9 mouse cellular contexts compared by ENCODE assay signal in the genomic region with DNA sequence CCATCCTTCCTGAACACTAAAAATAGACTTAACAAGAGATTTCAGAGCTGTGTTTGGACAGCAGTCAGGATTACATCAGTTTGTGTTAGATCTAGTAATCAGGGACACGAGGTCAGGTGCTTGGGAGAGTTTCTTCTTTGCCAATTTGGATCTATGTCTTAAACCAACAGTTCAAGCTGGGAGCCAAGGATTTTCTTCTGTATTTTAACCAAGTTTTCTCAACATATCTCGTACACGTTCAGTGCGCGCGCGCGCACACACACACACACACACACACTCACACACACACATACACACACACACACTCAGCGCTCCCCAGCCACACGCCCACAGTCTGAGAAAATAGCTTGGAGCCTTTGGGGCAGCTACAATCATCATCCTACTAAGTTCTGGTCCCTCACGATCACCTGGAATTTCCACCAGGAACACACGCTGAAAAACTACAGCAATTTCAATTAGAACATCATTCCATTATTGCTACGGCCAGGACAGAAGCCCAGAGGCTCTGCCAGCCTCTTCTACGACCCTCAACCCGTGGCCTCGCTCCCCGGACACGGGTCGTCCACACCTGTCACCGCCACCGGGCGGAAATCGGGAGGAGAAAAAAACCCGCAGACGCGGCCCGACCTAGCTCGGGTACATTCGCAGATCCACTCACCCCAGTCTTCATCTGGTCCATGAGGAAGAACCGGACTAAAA. TPM values are rescaled to one million over a fixed set of nuclear protein-coding genes. Genes with fewer than 3 reads are reported as not detected.
A peak's percentile ranks its signal among the peaks of the same experiment; 100 is the strongest.
DNase-seq lines count a peak whose midpoint lies in the region; ATAC-seq and TF ChIP-seq lines count a peak whose summit lies in the region.
"Had no signal": no experiment of that assay in that cellular context is flagged by ENCODE, and none has a peak within 500 bp of the region (broad histone marks: within the 10 kb centered on the region; RNA-seq: fewer than 3 reads in every experiment).

No protein-coding gene starts in this region.

- H3K4me2 ChIP-seq in CH12.LX (ENCODE audit: insufficient read depth, low read depth, poor library complexity, severe bottlenecking): peak overlapping the region; percentile 12
- H3K4me2 ChIP-seq in liver, embryonic 16.5 days (ENCODE audit: low read depth, low read length): peak overlapping the region; percentile 86
- peak overlapping the region; percentile 74 for H3K4me2 ChIP-seq in neural tube, embryonic 14.5 days (ENCODE audit: low read depth, low read length)

- intact Hi-C loops in gastrocnemius, postnatal 14 days (cut with DNase I; ENCODE audit: low total_unique reads): no loop called here

- TF ChIP-seq CTCF in kidney, adult 2 months (conservative IDR thresholded peaks at IDR 0.05; ENCODE audit: insufficient read depth, insufficient read length, low read depth, low read length): no peak
- TF ChIP-seq CTCF in CH12.LX (conservative IDR thresholded peaks at IDR 0.05 in 1 of 2, IDR thresholded peaks at IDR 0.05 in 1 of 2; ENCODE audit: low read depth in 2 of 2, low read length in 2 of 2): no peak

- in situ Hi-C loops in CH12.LX (cut with MboI; ENCODE audit: low pct_ligation_motif_present, low pct_unique_long_range_greater_than_20kb, low sequenced_read_pairs): no loop called here

- ATAC-seq in liver, embryonic 16.5 days (ENCODE audit: low read depth): peak; percentile 46
- ATAC-seq in neural tube, embryonic 14.5 days (ENCODE audit: low read depth): peak; percentile 70

- dilution Hi-C loops in CH12.LX (cut with MboI; ENCODE audit: extremely low pct_ligation_motif_present, extremely low pct_unique_long_range_greater_than_20kb, low sequenced_read_pairs): no loop called here

- H3K9ac ChIP-seq in CH12.LX (ENCODE audit: insufficient read depth, low read depth): peak overlapping the region; percentile 99
- peak overlapping the region; percentile 92 for H3K9ac ChIP-seq in liver, embryonic 16.5 days (ENCODE audit: low read depth, low read length)
- peak overlapping the region; percentile 81 for H3K9ac ChIP-seq in neural tube, embryonic 14.5 days (replicated peaks; ENCODE audit: low read depth, low read length)

- H3K4me3 ChIP-seq in kidney, adult 2 months (ENCODE audit: insufficient read depth, low read depth, low read length): peak overlapping the region; percentile 98
- H3K4me3 ChIP-seq in CH12.LX (replicated peaks in 1 of 3; ENCODE audit: low read depth in 2 of 3, low read length in 2 of 3, poor library complexity in 1 of 3): peak overlapping the region; percentile 51 to 89 (median 86)
- H3K4me3 ChIP-seq in embryonic facial prominence, embryonic 10.5 days: peak overlapping the region; percentile 81
- H3K4me3 ChIP-seq in liver, embryonic 16.5 days (ENCODE audit: low read depth, low read length): peak overlapping the region; percentile 86
- H3K4me3 ChIP-seq in neural tube, embryonic 14.5 days (ENCODE audit: low read depth, low read length): peak overlapping the region; percentile 88

- no peaks in the 10 kb centered on the region for H3K9me3 ChIP-seq in CH12.LX (replicated peaks; ENCODE audit: low read length)
- no peaks in the 10 kb centered on the region for H3K9me3 ChIP-seq in embryonic facial prominence, embryonic 10.5 days
- H3K9me3 ChIP-seq in liver, embryonic 16.5 days (replicated peaks; ENCODE audit: control insufficient read depth, low read length): no peaks in the 10 kb centered on the region
- no peaks in the 10 kb centered on the region for H3K9me3 ChIP-seq in neural tube, embryonic 14.5 days (ENCODE audit: control insufficient read depth, low read length)

- no peaks in the 10 kb centered on the region for H3K36me3 ChIP-seq in kidney, adult 2 months (ENCODE audit: control insufficient read depth, insufficient read depth, low read length)
- H3K36me3 ChIP-seq in CH12.LX (replicated peaks in 1 of 2; ENCODE audit: control insufficient read depth in 1 of 2, insufficient read depth in 1 of 2, low read length in 1 of 2): peaks cover 8 to 22% of the 10 kb centered on the region in 2 experiments
- H3K36me3 ChIP-seq in embryonic facial prominence, embryonic 10.5 days (replicated peaks): peaks cover 11% of the 10 kb centered on the region
- peaks cover 2% of the 10 kb centered on the region; the same call in 1 of the 2 replicates for H3K36me3 ChIP-seq in liver, embryonic 16.5 days (ENCODE audit: control insufficient read depth, insufficient read depth)
- H3K36me3 ChIP-seq in neural tube, embryonic 14.5 days (ENCODE audit: control insufficient read depth, insufficient read depth, low read length): no peaks in the 10 kb centered on the region; the same call in 1 of the 2 replicates

- peak; percentile 28 for DNase-seq in kidney, adult 2 months
- DNase-seq in kidney, postnatal 25 days: no peak
- no peak for DNase-seq in CH12.LX (ENCODE audit: extremely low read depth)
- peak; percentile 40 for DNase-seq in embryonic facial prominence, embryonic 10.5 days (ENCODE audit: low spot score)
- peak; percentile 25 for DNase-seq in heart, postnatal 4 days
- no peak for DNase-seq in gastrocnemius, postnatal 14 days

- H3K27me3 ChIP-seq in kidney, adult 2 months (replicated peaks; ENCODE audit: control insufficient read depth, insufficient read depth, low read length): no peaks in the 10 kb centered on the region
- no peaks in the 10 kb centered on the region for H3K27me3 ChIP-seq in CH12.LX (replicated peaks)
- no peaks in the 10 kb centered on the region for H3K27me3 ChIP-seq in embryonic facial prominence, embryonic 10.5 days (replicated peaks; ENCODE audit: low read depth, poor library complexity, severe bottlenecking)
- H3K27me3 ChIP-seq in liver, embryonic 16.5 days (ENCODE audit: control insufficient read depth, insufficient read depth, low read depth, low read length): no peaks in the 10 kb centered on the region
- no peaks in the 10 kb centered on the region for H3K27me3 ChIP-seq in neural tube, embryonic 14.5 days (ENCODE audit: control insufficient read depth, insufficient read depth, low read length)

- 1% methylated on average over 30 of the region's 30 CpGs for WGBS in kidney, adult 2 months
- 2% methylated on average over 30 of the region's 30 CpGs for WGBS in embryonic facial prominence, embryonic 10.5 days
- WGBS in liver, embryonic 16.5 days (ENCODE audit: insufficient replicate concordance): 1% methylated on average over 30 of the region's 30 CpGs
- WGBS in neural tube, embryonic 14.5 days: 5% methylated on average over 30 of the region's 30 CpGs

- H3K79me2 ChIP-seq in CH12.LX (replicated peaks; ENCODE audit: control insufficient read depth, extremely low read depth, insufficient read depth, poor library complexity, severe bottlenecking): peaks cover 59% of the 10 kb centered on the region

- TF ChIP-seq EP300 in CH12.LX (IDR thresholded peaks at IDR 0.05; ENCODE audit: low read length): peak; percentile 58; the same call in 1 of the 2 replicates

- TF ChIP-seq RAD21 in CH12.LX (IDR thresholded peaks at IDR 0.05; ENCODE audit: low read depth, low read length): no peak

- 0 out of 2 replicates have a peak, but pooled peaks cover 4% of the 10 kb centered on the region for H3K4me1 ChIP-seq in kidney, adult 2 months (ENCODE audit: control insufficient read depth, insufficient read depth, low read length)
- H3K4me1 ChIP-seq in CH12.LX (ENCODE audit: control insufficient read depth in 1 of 2, insufficient read depth in 2 of 2): peaks cover 9 to 37% of the 10 kb centered on the region in 2 experiments
- H3K4me1 ChIP-seq in embryonic facial prominence, embryonic 10.5 days: peaks cover 9% of the 10 kb centered on the region
- H3K4me1 ChIP-seq in liver, embryonic 16.5 days (ENCODE audit: control insufficient read depth, low read depth, low read length): peaks cover 29% of the 10 kb centered on the region
- 0 out of 2 replicates have a peak, but pooled peaks cover 7% of the 10 kb centered on the region for H3K4me1 ChIP-seq in neural tube, embryonic 14.5 days (ENCODE audit: control insufficient read depth, insufficient read depth, low read length)

- H3K27ac ChIP-seq in kidney, adult 2 months (ENCODE audit: insufficient read depth, low read depth, low read length): peak overlapping the region; percentile 59
- H3K27ac ChIP-seq in CH12.LX (ENCODE audit: insufficient read depth, low read depth): peak overlapping the region; percentile 88
- H3K27ac ChIP-seq in embryonic facial prominence, embryonic 10.5 days (replicated peaks): peak overlapping the region; percentile 83
- peak overlapping the region; percentile 92 for H3K27ac ChIP-seq in liver, embryonic 16.5 days (ENCODE audit: low read length)
- H3K27ac ChIP-seq in neural tube, embryonic 14.5 days (ENCODE audit: low read depth, low read length): peak overlapping the region; percentile 69

- no peak for TF ChIP-seq POLR2A in kidney, adult 2 months (IDR thresholded peaks at IDR 0.05; ENCODE audit: low read depth, low read length)
- no peak for TF ChIP-seq POLR2A in CH12.LX (IDR thresholded peaks at IDR 0.05; ENCODE audit: low read depth, low read length)

RNA-seq across cellular contexts. Expression of a gene that starts 0.4 kb away (rescaled TPM):
- 15.4 and 16.4 TPM in 2 replicates for polyA plus RNA-seq in kidney, adult 2 months (2012; rRNA removed)
- total RNA-seq in CH12.LX (2012; rRNA removed): 35.3 and 37.6 TPM in 2 replicates
- 33.8 and 35.9 TPM in 2 replicates for total RNA-seq in CH12.LX (2014; rRNA removed)
- polyA plus RNA-seq in CH12.LX (2012; ENCODE audit: insufficient read length, low read depth): 42.7 and 47.0 TPM in 2 replicates
- 7.0 and 8.0 TPM in 2 replicates for polyA plus RNA-seq in embryonic facial prominence, embryonic 10.5 days (2016; fragmentation: Nextera tagmentation; extraction: Ambion mirVana)
- 10 to 100 TPM; 41.2 to 41.6 TPM for total RNA-seq in heart, postnatal 4 days (2021)
- polyA plus RNA-seq in liver, embryonic 16.5 days (2015; fragmentation: Nextera tagmentation; extraction: Ambion mirVana): 6.4 and 6.9 TPM in 2 replicates
- 10.1 and 11.6 TPM in 2 replicates for polyA plus RNA-seq in neural tube, embryonic 14.5 days (2014; fragmentation: Nextera tagmentation; extraction: Ambion mirVana)
- 10 to 100 TPM; 17.6 to 17.8 TPM for total RNA-seq in gastrocnemius, postnatal 14 days (2021)

RNA-seq across cellular contexts. Expression of a gene that starts 17.7 kb away (rescaled TPM):
- 0.75 and 1.8 TPM in 2 replicates for polyA plus RNA-seq in kidney, adult 2 months (2012; rRNA removed)
- total RNA-seq in CH12.LX (2012; rRNA removed): 4.2 and 5.7 TPM in 2 replicates
- total RNA-seq in CH12.LX (2014; rRNA removed): 0.52 and 0.99 TPM in 2 replicates
- 1.2 and 1.9 TPM in 2 replicates for polyA plus RNA-seq in CH12.LX (2012; ENCODE audit: insufficient read length, low read depth)
- 0.19 TPM in 1 of 2 replicates, not detected in the other for polyA plus RNA-seq in embryonic facial prominence, embryonic 10.5 days (2016; fragmentation: Nextera tagmentation; extraction: Ambion mirVana)
- total RNA-seq in heart, postnatal 4 days (2021): under 1 TPM; 0.81 to 0.90 TPM
- polyA plus RNA-seq in liver, embryonic 16.5 days (2015; fragmentation: Nextera tagmentation; extraction: Ambion mirVana): 0.42 and 0.44 TPM in 2 replicates
- 0.62 TPM in 1 of 2 replicates, not detected in the other for polyA plus RNA-seq in neural tube, embryonic 14.5 days (2014; fragmentation: Nextera tagmentation; extraction: Ambion mirVana)
- total RNA-seq in gastrocnemius, postnatal 14 days (2021): under 1 TPM in 1 of 2 experiments, not detected in 1; 0.35 TPM

RNA-seq across cellular contexts. Expression of a gene that starts 18.2 kb away (rescaled TPM):
- 13.8 and 18.8 TPM in 2 replicates for polyA plus RNA-seq in kidney, adult 2 months (2012; rRNA removed)
- total RNA-seq in CH12.LX (2012; rRNA removed) (30.9 and 37.2 TPM in 2 replicates), CH12.LX (2014; rRNA removed) (41.7 and 49.4 TPM in 2 replicates)
- 30.4 and 36.5 TPM in 2 replicates for polyA plus RNA-seq in CH12.LX (2012; ENCODE audit: insufficient read length, low read depth)
- 35.5 and 38.2 TPM in 2 replicates for polyA plus RNA-seq in embryonic facial prominence, embryonic 10.5 days (2016; fragmentation: Nextera tagmentation; extraction: Ambion mirVana)
- total RNA-seq in heart, postnatal 4 days (2021): 10 to 100 TPM; 14.3 to 16.3 TPM
- 20.5 and 21.4 TPM in 2 replicates for polyA plus RNA-seq in liver, embryonic 16.5 days (2015; fragmentation: Nextera tagmentation; extraction: Ambion mirVana)
- polyA plus RNA-seq in neural tube, embryonic 14.5 days (2014; fragmentation: Nextera tagmentation; extraction: Ambion mirVana): 44.6 and 51.0 TPM in 2 replicates
- 1 to 10 TPM; 4.0 to 6.1 TPM for total RNA-seq in gastrocnemius, postnatal 14 days (2021)

RNA-seq across cellular contexts. Expression of a gene that starts 45.6 kb away (rescaled TPM):
- polyA plus RNA-seq in kidney, adult 2 months (2012; rRNA removed): 0.31 and 0.54 TPM in 2 replicates
- total RNA-seq in CH12.LX (2012; rRNA removed): not detected in 2 replicates
- not detected in 2 replicates for total RNA-seq in CH12.LX (2014; rRNA removed)
- polyA plus RNA-seq in CH12.LX (2012; ENCODE audit: insufficient read length, low read depth): not detected in 2 replicates
- polyA plus RNA-seq in embryonic facial prominence, embryonic 10.5 days (2016; fragmentation: Nextera tagmentation; extraction: Ambion mirVana): 0.15 TPM in 1 of 2 replicates, not detected in the other
- total RNA-seq in heart, postnatal 4 days (2021): not detected
- polyA plus RNA-seq in liver, embryonic 16.5 days (2015; fragmentation: Nextera tagmentation; extraction: Ambion mirVana): 0.06 and 0.07 TPM in 2 replicates
- 0.70 and 1.2 TPM in 2 replicates for polyA plus RNA-seq in neural tube, embryonic 14.5 days (2014; fragmentation: Nextera tagmentation; extraction: Ambion mirVana)
- total RNA-seq in gastrocnemius, postnatal 14 days (2021): not detected
- total RNA-seq: adrenal gland, postnatal 36 days had no signal

Comparison
In these comparisons a context has a peak if more than half of its experiments do, and no peak if none do; other contexts are left out.
1. DNase-seq: peak in kidney, adult 2 months (single experiment), embryonic facial prominence, embryonic 10.5 days (single experiment) and heart, postnatal 4 days (single experiment); none in kidney, postnatal 25 days (0 of 2), CH12.LX (single experiment) and gastrocnemius, postnatal 14 days (single experiment).
2. H3K4me2 ChIP-seq: peak in every context shown above with its lines; median percentile 86 in liver, embryonic 16.5 days; 74 in neural tube, embryonic 14.5 days; 12 in CH12.LX.
3. Peak in every context shown above with its lines, with median percentiles within 50 percentile points of each other: H3K27ac ChIP-seq, H3K4me3 ChIP-seq and H3K9ac ChIP-seq.